Mouse (Mus musculus) stomach, embryonic 14.5 days (tissue): ENCODE data around the gene Ticam1. TPM values are rescaled to one million over a fixed set of nuclear protein-coding genes. Genes with fewer than 3 reads are reported as not detected.

Experiments used
- ATAC-seq: fragments of 200-750 bp; cut with Nextera tagmentation; 2 replicates; pipeline ENCODE4 v1.8.0; 2017; ENCODE audit warnings: low read depth, moderate TSS enrichment; ENCODE audit not compliant: insufficient number of reproducible peaks, insufficient read depth, low FRiP score
- H3K27ac ChIP-seq: fragments of 300-500 bp; sonication (generic); 2 replicates; pipeline ENCODE4 v1.5.1; 2014; ENCODE audit warnings: mild to moderate bottlenecking, low read length, moderate library complexity, mixed read lengths
- H3K27me3 ChIP-seq: fragments of 300-500 bp; sonication (generic); 2 replicates; pipeline ENCODE4 v1.6.1; 2014; ENCODE audit warnings: low read length, control low read depth, mixed read lengths; ENCODE audit not compliant: control insufficient read depth, insufficient read depth
- H3K36me3 ChIP-seq: fragments of 300-500 bp; sonication (generic); 2 replicates; pipeline ENCODE4 v1.6.1; 2014; ENCODE audit warnings: mild to moderate bottlenecking, control low read depth, low read length, moderate library complexity, mixed read lengths; ENCODE audit not compliant: control insufficient read depth, insufficient read depth
- H3K4me1 ChIP-seq: fragments of 300-500 bp; sonication (generic); 2 replicates; pipeline ENCODE4 v1.6.1; 2014; ENCODE audit warnings: low read length, control low read depth, mixed read lengths; ENCODE audit not compliant: control insufficient read depth, insufficient read depth
- H3K4me2 ChIP-seq: fragments of 300-500 bp; sonication (generic); replicated peaks from 2 replicates; pipeline ENCODE4 v1.6.1; 2014; ENCODE audit warnings: low read depth, low read length, control low read depth
- H3K4me3 ChIP-seq: fragments of 300-500 bp; sonication (generic); 2 replicates; pipeline ENCODE4 v1.5.1; 2014; ENCODE audit warnings: low read depth, low read length, control low read depth
- H3K9ac ChIP-seq: fragments of 300-500 bp; sonication (generic); replicated peaks from 2 replicates; pipeline ENCODE4 v1.6.1; 2014; ENCODE audit warnings: low read depth, mild to moderate bottlenecking, control low read depth, low read length, moderate library complexity, mixed read lengths
- H3K9me3 ChIP-seq: fragments of 300-500 bp; sonication (generic); 2 replicates; pipeline ENCODE4 v1.6.1; 2016; ENCODE audit warnings: low read depth, low read length, control low read depth; ENCODE audit not compliant: control insufficient read depth
- WGBS: fragments of 180-500 bp; shearing (Covaris S2); extraction: QIAGEN DNeasy Blood & Tissue Kit; methylation state at CpG from one replicate; pipeline ENCODE4 v1.1.7; 2014; 5-methylcytosine and 5-hydroxymethylcytosine counted together
- polyA plus RNA-seq: library from polyadenylated mRNA; unstranded; fragments of >200 nt; fragmentation: Nextera tagmentation; extraction: Ambion mirVana; gene quantifications from 2 replicates; pipeline ENCODE4 v1.2.1, GENCODE M21; 2014

The Ticam1 gene
- polyA plus RNA-seq, 1 experiment from 2014 or later, result 7.0 TPM

DNA sequence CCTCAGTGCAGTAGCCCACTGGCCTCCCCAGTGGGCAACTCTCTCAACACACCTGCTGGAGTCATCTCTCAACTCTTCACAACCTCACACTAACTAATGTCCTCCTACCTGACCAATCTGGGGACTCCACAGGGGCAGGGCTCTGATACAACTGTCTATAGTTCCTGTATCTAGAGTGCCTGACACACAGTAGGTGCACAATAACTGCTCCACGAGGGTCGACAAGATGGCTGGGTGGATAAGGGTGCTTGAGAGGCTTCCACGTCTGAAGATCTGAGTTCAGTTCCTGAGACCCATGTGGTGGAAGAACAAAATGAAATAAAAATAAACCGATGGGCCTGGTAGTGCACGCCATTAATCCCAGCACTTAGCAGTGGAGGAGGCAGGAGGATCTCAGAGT, 2.6 kb downstream of the Ticam1 start:
- WGBS, result 88% methylated on average over 5 of the region's 5 CpGs
- peaks cover 8% of the 10 kb centered on the region; the same call in 1 of the 2 replicates for H3K4me1 ChIP-seq
- H3K9ac ChIP-seq, result no peak overlapping the region

DNA sequence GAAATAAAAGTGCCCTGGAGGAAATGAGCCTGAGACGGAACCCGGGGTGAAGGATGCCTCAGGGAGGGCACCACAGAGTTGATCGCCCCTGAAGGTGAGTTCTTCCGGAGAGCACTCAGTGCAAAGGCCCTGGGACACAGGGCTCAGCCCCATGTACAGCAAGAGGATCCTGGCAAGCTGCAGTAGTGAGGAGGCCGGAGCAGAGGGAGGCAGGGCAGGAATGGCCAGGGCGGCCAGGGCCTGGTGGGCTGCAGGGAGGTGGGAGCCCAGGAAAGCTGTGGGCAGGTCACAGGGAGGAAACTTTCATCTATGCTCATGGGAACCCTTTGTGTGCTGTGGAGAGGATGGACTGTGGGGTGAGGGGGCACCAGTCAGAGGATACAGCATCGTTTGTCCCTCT, 3.1 kb downstream of the Ticam1 start:
- H3K4me2 ChIP-seq, result no peak overlapping the region
- peaks cover 8% of the 10 kb centered on the region; the same call in 1 of the 2 replicates for H3K4me1 ChIP-seq
- WGBS, result 89% methylated on average over 7 of the region's 7 CpGs
- no peak for ATAC-seq
- H3K36me3 ChIP-seq, result peaks cover 12% of the 10 kb centered on the region
- H3K4me3 ChIP-seq, result no peak overlapping the region
- H3K9me3 ChIP-seq, result no peaks in the 10 kb centered on the region
- no peak overlapping the region for H3K27ac ChIP-seq
- H3K9ac ChIP-seq, result no peak overlapping the region
- H3K27me3 ChIP-seq, result no peaks in the 10 kb centered on the region

More for the DNA sequence above, 2.6 kb downstream of the Ticam1 start:
- no peak overlapping the region for H3K4me3 ChIP-seq
- H3K4me2 ChIP-seq, result no peak overlapping the region
- peaks cover 15% of the 10 kb centered on the region for H3K36me3 ChIP-seq
- H3K9me3 ChIP-seq, result no peaks in the 10 kb centered on the region
- no peak overlapping the region for H3K27ac ChIP-seq
- no peaks in the 10 kb centered on the region for H3K27me3 ChIP-seq
- ATAC-seq, result no peak

DNA sequence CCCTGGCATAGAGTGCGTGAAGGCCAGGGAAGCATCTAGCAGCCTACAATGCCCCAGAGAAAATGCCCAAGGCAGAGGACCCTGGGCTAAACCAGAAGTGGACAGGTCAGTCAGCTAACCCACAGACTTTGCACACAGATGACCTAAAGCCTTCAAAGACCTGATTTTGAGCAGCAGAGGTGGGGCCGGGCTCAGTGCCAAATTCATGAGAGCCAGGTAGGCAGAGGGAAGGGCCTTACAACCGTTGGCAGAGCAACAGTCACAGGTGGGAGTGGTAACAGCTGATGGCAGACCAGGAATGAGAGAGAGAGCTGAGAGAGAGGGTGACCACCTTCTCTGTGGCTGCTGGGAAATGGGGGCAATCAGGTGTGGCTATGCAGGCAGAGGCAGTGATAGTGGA, 3.9 kb downstream of the Ticam1 start:
- ATAC-seq, result no peak
- Histone ChIP-seq H3K4me1 (peaks cover 3% of the 10 kb centered on the region; the same call in 1 of the 2 replicates), H3K27ac (no peak overlapping the region), H3K4me2 (no peak overlapping the region), H3K9me3 (no peaks in the 10 kb centered on the region), H3K27me3 (no peaks in the 10 kb centered on the region), H3K4me3 (no peak overlapping the region), H3K36me3 (peaks cover 8% of the 10 kb centered on the region; the same call in 1 of the 2 replicates), H3K9ac (no peak overlapping the region)
- 74% methylated on average over 3 of the region's 3 CpGs for WGBS

DNA sequence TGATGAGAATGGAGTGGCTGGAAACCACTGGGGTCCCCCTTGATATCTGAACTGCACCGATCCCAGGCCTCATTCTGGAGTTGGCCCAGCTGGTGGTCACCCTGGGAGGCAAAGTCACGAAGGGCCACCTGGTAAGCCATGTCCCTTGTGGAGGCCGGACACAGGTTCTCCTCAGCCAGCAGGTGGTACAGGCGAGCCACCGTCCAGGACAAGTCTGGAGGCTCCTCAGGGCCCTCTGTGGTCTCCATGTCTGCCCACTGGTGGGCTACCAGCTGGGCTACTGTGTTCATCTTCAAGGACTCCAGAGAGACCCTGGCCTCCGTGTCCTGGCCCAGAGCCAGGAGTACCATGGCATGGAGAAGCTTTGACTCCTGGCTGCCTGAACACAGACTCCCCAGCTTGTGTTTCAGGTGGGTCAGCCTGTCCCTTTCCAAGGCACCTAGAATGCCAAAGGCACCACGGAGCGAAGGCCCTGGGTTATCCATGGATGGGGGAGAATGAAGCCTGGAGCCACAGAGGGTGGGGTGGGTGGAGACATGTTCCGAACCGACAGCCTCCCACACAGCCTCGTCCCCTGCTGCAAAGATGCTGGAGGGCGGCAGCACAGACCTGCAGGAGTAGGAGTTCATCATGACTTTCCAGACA, 4.9 kb downstream of the Ticam1 start:
- H3K4me2 ChIP-seq, result no peak overlapping the region
- H3K9ac ChIP-seq, result no peak overlapping the region
- ATAC-seq, result no peak
- no peak overlapping the region for H3K4me3 ChIP-seq
- H3K27ac ChIP-seq, result no peak overlapping the region
- H3K36me3 ChIP-seq, result peaks cover 8% of the 10 kb centered on the region; the same call in 1 of the 2 replicates
- no peaks in the 10 kb centered on the region for H3K4me1 ChIP-seq
- no peaks in the 10 kb centered on the region for H3K9me3 ChIP-seq
- 82% methylated on average over 12 of the region's 12 CpGs for WGBS
- no peaks in the 10 kb centered on the region for H3K27me3 ChIP-seq

DNA sequence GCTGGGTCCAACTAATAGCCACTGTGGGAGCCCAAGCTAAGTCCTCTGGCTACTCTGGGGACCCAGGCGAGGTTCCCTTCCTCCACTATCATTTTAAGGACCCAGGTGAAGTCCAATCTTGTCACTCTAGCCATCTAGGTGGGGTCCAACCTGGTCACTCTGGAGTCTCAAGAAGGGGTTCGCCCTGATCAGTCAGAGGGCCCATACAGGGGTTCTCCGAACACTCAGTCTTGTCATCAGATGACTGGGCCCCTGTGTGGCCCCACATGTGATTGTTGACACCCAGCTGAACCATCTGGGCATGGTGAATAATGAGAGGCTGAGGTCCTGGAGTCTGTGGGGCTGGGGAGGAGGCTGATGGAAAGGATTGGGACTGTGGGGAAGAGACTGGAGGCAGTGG, 6.8 kb downstream of the Ticam1 start:
- H3K4me2 ChIP-seq, result peak overlapping the region; percentile 39
- H3K27me3 ChIP-seq, result no peaks in the 10 kb centered on the region
- 73% methylated on average over 3 of the region's 3 CpGs for WGBS
- peaks cover 8% of the 10 kb centered on the region; the same call in 1 of the 2 replicates for H3K36me3 ChIP-seq
- no peaks in the 10 kb centered on the region for H3K9me3 ChIP-seq
- no peaks in the 10 kb centered on the region for H3K4me1 ChIP-seq
- peak overlapping the region; percentile 20 for H3K4me3 ChIP-seq
- no peak; the same call in 1 of the 2 replicates for ATAC-seq
- H3K27ac ChIP-seq, result peak overlapping the region; percentile 76; the same call in 1 of the 2 replicates
- H3K9ac ChIP-seq, result peak overlapping the region; percentile 18; the same call in 1 of the 2 replicates

DNA sequence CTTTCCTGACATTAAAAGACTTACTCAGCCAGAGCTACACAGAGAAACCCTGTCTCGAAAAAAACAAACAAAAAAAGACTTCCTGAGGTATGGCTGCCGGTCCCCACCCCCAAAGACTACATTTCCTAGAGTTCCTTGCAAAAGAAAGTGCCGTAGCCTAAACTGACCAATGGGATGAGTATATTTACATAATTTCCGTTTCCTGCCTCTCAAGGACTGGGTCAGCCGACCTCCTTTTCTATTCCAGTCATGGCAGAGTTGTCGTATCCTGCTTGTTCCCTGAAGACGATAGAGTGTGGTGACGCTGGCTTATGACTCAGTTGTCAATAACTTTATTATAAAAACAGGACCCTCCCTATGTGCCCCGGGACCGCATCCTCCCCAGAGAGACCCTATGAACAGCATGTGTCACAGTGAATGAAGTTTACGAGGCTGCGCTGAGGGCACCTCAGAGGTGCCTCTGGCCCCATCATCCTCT, 7.4 kb downstream of the Ticam1 start:
- H3K9me3 ChIP-seq, result no peaks in the 10 kb centered on the region

DNA sequence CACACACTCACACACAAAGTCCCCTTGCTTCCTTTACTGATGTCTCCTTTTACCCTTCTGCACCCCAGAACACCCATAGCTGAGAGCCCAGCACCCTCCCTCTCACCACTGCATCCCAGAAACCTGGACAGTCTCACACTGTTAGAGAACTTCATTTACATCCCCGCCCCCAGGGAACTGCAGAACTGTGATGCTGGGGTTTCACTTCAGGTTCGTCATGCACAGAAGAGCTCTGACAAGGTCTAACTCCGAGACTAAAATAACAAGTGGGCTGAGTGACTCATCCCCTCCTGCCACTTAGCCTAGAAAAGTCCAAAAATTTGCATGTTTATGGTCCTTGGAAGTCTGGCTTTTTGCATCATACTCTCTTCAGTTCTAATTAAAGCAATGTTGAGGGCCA, 10.3 kb downstream of the Ticam1 start:
- no peaks in the 10 kb centered on the region for H3K27me3 ChIP-seq
- no peak for ATAC-seq
- no peak overlapping the region for H3K27ac ChIP-seq
- H3K36me3 ChIP-seq, result peaks cover 11% of the 10 kb centered on the region
- no peak overlapping the region for H3K4me3 ChIP-seq
- no peak overlapping the region for H3K4me2 ChIP-seq
- H3K9ac ChIP-seq, result no peak overlapping the region
- H3K9me3 ChIP-seq, result no peaks in the 10 kb centered on the region
- 59% methylated on average over 3 of the region's 3 CpGs for WGBS
- H3K4me1 ChIP-seq, result no peaks in the 10 kb centered on the region

More for the DNA sequence above, 7.4 kb downstream of the Ticam1 start:
- Histone ChIP-seq H3K4me1 (no peaks in the 10 kb centered on the region), H3K4me3 (peak overlapping the region; percentile 20), H3K36me3 (peaks cover 8% of the 10 kb centered on the region; the same call in 1 of the 2 replicates), H3K27ac (peak overlapping the region; percentile 76; the same call in 1 of the 2 replicates), H3K27me3 (no peaks in the 10 kb centered on the region), H3K9ac (peak overlapping the region; percentile 40), H3K4me2 (peak overlapping the region; percentile 39)
- 15% methylated on average over 12 of the region's 12 CpGs for WGBS
- peak; percentile 83 for ATAC-seq

DNA sequence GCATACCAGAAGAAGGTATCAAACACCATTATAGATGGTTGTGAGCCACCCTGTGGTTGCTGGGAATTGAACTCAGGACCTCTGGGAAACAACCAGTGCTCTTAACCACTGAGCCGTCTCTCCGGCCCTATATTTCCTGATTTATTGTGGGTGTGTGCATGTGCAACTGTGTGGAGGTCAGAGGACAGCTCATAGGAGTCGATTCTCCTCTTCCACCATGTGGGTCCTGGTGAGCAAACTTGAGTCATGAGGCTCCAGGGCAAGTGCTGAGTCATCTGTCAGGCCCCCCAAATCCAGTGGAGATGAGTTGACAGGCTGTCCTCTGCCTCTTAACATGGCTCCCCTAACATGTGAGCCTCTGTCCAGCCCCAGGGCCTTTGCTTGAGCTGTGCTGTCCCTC, 10.7 kb downstream of the Ticam1 start:
- 79% methylated on average over 3 of the region's 3 CpGs for WGBS
- H3K9ac ChIP-seq, result no peak overlapping the region
- no peaks in the 10 kb centered on the region for H3K27me3 ChIP-seq
- H3K9me3 ChIP-seq, result no peaks in the 10 kb centered on the region
- H3K4me3 ChIP-seq, result no peak overlapping the region
- no peak overlapping the region for H3K4me2 ChIP-seq
- H3K27ac ChIP-seq, result no peak overlapping the region
- peaks cover 11% of the 10 kb centered on the region for H3K36me3 ChIP-seq
- ATAC-seq, result no peak
- H3K4me1 ChIP-seq, result no peaks in the 10 kb centered on the region
